Mouse (Mus musculus) midbrain, embryonic 13.5 days (tissue): Measurements from ENCODE around the gene Mrpl40. TPM values are rescaled to one million over a fixed set of nuclear protein-coding genes. Genes with fewer than 3 reads are reported as not detected.
"Not testable (repeated sequence)": the region's sequence is repeated elsewhere in the genome, so short reads cannot be mapped to it uniquely, and the experiment has no call there.

ENCODE experiments used
- ATAC-seq: fragments of 200-750 bp; cut with Nextera tagmentation; 2 replicates; pipeline ENCODE4 v1.8.0; 2017; ENCODE audit warnings: mild to moderate bottlenecking, moderate TSS enrichment, moderate library complexity
- H3K27ac ChIP-seq: fragments of 300-500 bp; sonication (generic); 2 replicates; pipeline ENCODE4 v1.5.1; 2015; ENCODE audit warnings: inconsistent platforms, mild to moderate bottlenecking, moderate library complexity
- H3K27me3 ChIP-seq: fragments of 300-500 bp; sonication (generic); 2 replicates; pipeline ENCODE4 v1.6.1; 2015; ENCODE audit warnings: mild to moderate bottlenecking, inconsistent platforms
- H3K36me3 ChIP-seq: fragments of 300-500 bp; sonication (generic); 2 replicates; pipeline ENCODE4 v1.6.1; 2015; ENCODE audit warnings: mild to moderate bottlenecking, inconsistent platforms
- H3K4me1 ChIP-seq: fragments of 300-500 bp; sonication (generic); replicated peaks from 2 replicates; pipeline ENCODE4 v1.6.1; 2015; ENCODE audit warnings: inconsistent platforms
- H3K4me2 ChIP-seq: fragments of 300-500 bp; sonication (generic); replicated peaks from 2 replicates; pipeline ENCODE4 v1.6.1; 2015; ENCODE audit warnings: moderate library complexity, mild to moderate bottlenecking, inconsistent platforms
- H3K4me3 ChIP-seq: fragments of 300-500 bp; sonication (generic); replicated peaks from 2 replicates; pipeline ENCODE4 v1.5.1; 2015; ENCODE audit warnings: mild to moderate bottlenecking, inconsistent platforms
- H3K9ac ChIP-seq: fragments of 300-500 bp; sonication (generic); replicated peaks from 2 replicates; pipeline ENCODE4 v1.6.1; 2015; ENCODE audit warnings: mild to moderate bottlenecking, inconsistent platforms
- H3K9me3 ChIP-seq: fragments of 300-500 bp; sonication (generic); 2 replicates; pipeline ENCODE4 v1.6.1; 2016; ENCODE audit warnings: mild to moderate bottlenecking, inconsistent platforms
- WGBS: fragments of 180-500 bp; shearing (Covaris S2); methylation state at CpG from one replicate; pipeline ENCODE4 v1.1.7; 2015; 5-methylcytosine and 5-hydroxymethylcytosine counted together
- polyA plus RNA-seq: library from polyadenylated mRNA; unstranded; fragments of >200 nt; fragmentation: Nextera tagmentation; extraction: Ambion mirVana; gene quantifications from 2 replicates; pipeline ENCODE4 v1.2.1, GENCODE M21; 2015

Mrpl40 gene
- polyA plus RNA-seq, 1 experiment from 2014 or later = 74.3 TPM

GRCm38 (mm10) chr16:18860186-18860585 lies 16.5 kb downstream of the Mrpl40 start:
- Histone ChIP-seq H3K4me1 (no peaks in the 10 kb centered on the region), H3K4me2 (no peak overlapping the region), H3K27ac (no peak overlapping the region), H3K9me3 (no peaks in the 10 kb centered on the region), H3K36me3 (no peaks in the 10 kb centered on the region), H3K9ac (no peak overlapping the region), H3K27me3 (no peaks in the 10 kb centered on the region), H3K4me3 (no peak overlapping the region)
- 58% methylated on average over 1 of the region's 1 CpGs for WGBS
- ATAC-seq = no peak

- no peak overlapping the region for H3K9ac ChIP-seq
- no peak overlapping the region for H3K4me2 ChIP-seq
- H3K36me3 ChIP-seq = no peaks in the 10 kb centered on the region
- H3K27me3 ChIP-seq = no peaks in the 10 kb centered on the region
- 0 out of 2 replicates have a peak, but pooled peaks have one; percentile 27 for ATAC-seq
- no peaks in the 10 kb centered on the region for H3K9me3 ChIP-seq
- H3K27ac ChIP-seq = no peak overlapping the region
- H3K4me1 ChIP-seq = no peaks in the 10 kb centered on the region
- no peak overlapping the region for H3K4me3 ChIP-seq
These were observed 18.1 kb downstream of the Mrpl40 start for GRCm38 (mm10) chr16:18858551-18858950.

GRCm38 (mm10) chr16:18849521-18850190 lies 27.0 kb downstream of the Mrpl40 start:
- not testable (repeated sequence) for H3K4me1 ChIP-seq, H3K9me3 ChIP-seq, H3K27ac ChIP-seq, H3K4me2 ChIP-seq, H3K4me3 ChIP-seq, ATAC-seq, H3K9ac ChIP-seq, H3K27me3 ChIP-seq, H3K36me3 ChIP-seq
- WGBS = 93% methylated on average over 15 of the region's 17 CpGs

- H3K4me3 ChIP-seq = no peak overlapping the region
- WGBS = 91% methylated on average over 15 of the region's 15 CpGs
- H3K9me3 ChIP-seq = 0 out of 2 replicates have a peak, but pooled peaks cover 5% of the 10 kb centered on the region
- no peak overlapping the region for H3K9ac ChIP-seq
- no peaks in the 10 kb centered on the region for H3K36me3 ChIP-seq
- H3K4me1 ChIP-seq = no peaks in the 10 kb centered on the region
- no peak overlapping the region for H3K27ac ChIP-seq
- H3K4me2 ChIP-seq = no peak overlapping the region
- no peak for ATAC-seq
- no peaks in the 10 kb centered on the region for H3K27me3 ChIP-seq
These were observed 30.3 kb downstream of the Mrpl40 start for GRCm38 (mm10) chr16:18846301-18846820.

- Histone ChIP-seq H3K27ac (no peak overlapping the region), H3K27me3 (no peaks in the 10 kb centered on the region), H3K9ac (no peak overlapping the region), H3K4me2 (no peak overlapping the region), H3K9me3 (no peaks in the 10 kb centered on the region), H3K36me3 (peaks cover 36% of the 10 kb centered on the region), H3K4me1 (peaks cover 7% of the 10 kb centered on the region), H3K4me3 (no peak overlapping the region)
- no peak for ATAC-seq
- 97% methylated on average over 4 of the region's 4 CpGs for WGBS
These were observed 38.3 kb downstream of the Mrpl40 start for GRCm38 (mm10) chr16:18838346-18838745.

GRCm38 (mm10) chr16:18836468-18837208 lies 40.0 kb downstream of the Mrpl40 start, which contains the start of the genes 2510002D24Rik and Gm28539:
Gene 2510002D24Rik (plus strand): TSS chr16:18836578.
Gene Gm28539 (plus strand): TSS chr16:18836584.
- peak within 1 kb of the TSS; percentile 71; the same call in 1 of the 2 replicates for H3K27ac ChIP-seq
- peak within 1 kb of the TSS; percentile 93 for H3K9ac ChIP-seq
- WGBS = 2% methylated on average over 46 of the region's 46 CpGs
- H3K4me1 ChIP-seq = peaks cover 7% of the 10 kb centered on the region
- peak within 1 kb of the TSS; percentile 90 for H3K4me3 ChIP-seq
- peak; percentile 99 for ATAC-seq
- no peaks in the 10 kb centered on the region for H3K27me3 ChIP-seq
- H3K9me3 ChIP-seq = no peaks in the 10 kb centered on the region
- peak within 1 kb of the TSS; percentile 75 for H3K4me2 ChIP-seq
- H3K36me3 ChIP-seq = peaks cover 53% of the 10 kb centered on the region

GRCm38 (mm10) chr16:18836073-18836467 lies 40.6 kb downstream of the Mrpl40 start:
- no peaks in the 10 kb centered on the region for H3K27me3 ChIP-seq
- no peaks in the 10 kb centered on the region for H3K9me3 ChIP-seq
- peaks cover 59% of the 10 kb centered on the region for H3K36me3 ChIP-seq
- WGBS = 31% methylated on average over 3 of the region's 3 CpGs
- peak overlapping the region; percentile 93 for H3K9ac ChIP-seq
- no peak overlapping the region for H3K27ac ChIP-seq
- H3K4me1 ChIP-seq = peaks cover 7% of the 10 kb centered on the region
- H3K4me3 ChIP-seq = peak overlapping the region; percentile 90
- peak overlapping the region; percentile 75 for H3K4me2 ChIP-seq
- peak; percentile 53 for ATAC-seq

- 76% methylated on average over 2 of the region's 2 CpGs for WGBS
- H3K27ac ChIP-seq = no peak overlapping the region
- no peak overlapping the region for H3K4me3 ChIP-seq
- no peaks in the 10 kb centered on the region for H3K9me3 ChIP-seq
- no peaks in the 10 kb centered on the region for H3K27me3 ChIP-seq
- H3K9ac ChIP-seq = no peak overlapping the region
- H3K36me3 ChIP-seq = peaks cover 73% of the 10 kb centered on the region
- no peak overlapping the region for H3K4me2 ChIP-seq
- ATAC-seq = no peak
- H3K4me1 ChIP-seq = peaks cover 7% of the 10 kb centered on the region
These were observed 43.2 kb downstream of the Mrpl40 start for GRCm38 (mm10) chr16:18833486-18833885.

- Histone ChIP-seq H3K36me3 (peaks cover 97% of the 10 kb centered on the region), H3K4me3 (no peak overlapping the region)
- WGBS = 97% methylated on average over 6 of the region's 6 CpGs
These were observed 47.6 kb downstream of the Mrpl40 start for GRCm38 (mm10) chr16:18829102-18829501.

GRCm38 (mm10) chr16:18828630-18829029 lies 48.0 kb downstream of the Mrpl40 start:
- no peaks in the 10 kb centered on the region for H3K27me3 ChIP-seq
- H3K4me3 ChIP-seq = no peak overlapping the region
- no peaks in the 10 kb centered on the region for H3K9me3 ChIP-seq
- 93% methylated on average over 3 of the region's 3 CpGs for WGBS
- no peak overlapping the region for H3K9ac ChIP-seq
- no peak for ATAC-seq
- no peaks in the 10 kb centered on the region for H3K4me1 ChIP-seq
- H3K4me2 ChIP-seq = no peak overlapping the region
- peaks cover 96% of the 10 kb centered on the region for H3K36me3 ChIP-seq
- no peak overlapping the region for H3K27ac ChIP-seq

More at GRCm38 (mm10) chr16:18829102-18829501, 47.6 kb downstream of the Mrpl40 start:
- no peaks in the 10 kb centered on the region for H3K27me3 ChIP-seq
- H3K4me2 ChIP-seq = no peak overlapping the region
- H3K9ac ChIP-seq = no peak overlapping the region
- H3K27ac ChIP-seq = no peak overlapping the region
- ATAC-seq = no peak
- no peaks in the 10 kb centered on the region for H3K4me1 ChIP-seq
- H3K9me3 ChIP-seq = no peaks in the 10 kb centered on the region

GRCm38 (mm10) chr16:18822925-18823324 lies 53.7 kb downstream of the Mrpl40 start:
- Histone ChIP-seq H3K27ac (no peak overlapping the region), H3K27me3 (no peaks in the 10 kb centered on the region), H3K4me2 (no peak overlapping the region), H3K9me3 (no peaks in the 10 kb centered on the region), H3K36me3 (peaks cover 97% of the 10 kb centered on the region), H3K4me1 (no peaks in the 10 kb centered on the region), H3K9ac (no peak overlapping the region), H3K4me3 (no peak overlapping the region)
- ATAC-seq = no peak
- WGBS = 67% methylated on average over 4 of the region's 4 CpGs

- 94% methylated on average over 1 of the region's 1 CpGs for WGBS
- no peak overlapping the region for H3K27ac ChIP-seq
- no peak for ATAC-seq
- no peak overlapping the region for H3K4me2 ChIP-seq
- H3K4me1 ChIP-seq = no peaks in the 10 kb centered on the region
- H3K9ac ChIP-seq = no peak overlapping the region
- H3K9me3 ChIP-seq = no peaks in the 10 kb centered on the region
- no peak overlapping the region for H3K4me3 ChIP-seq
- H3K36me3 ChIP-seq = peaks cover 97% of the 10 kb centered on the region
- H3K27me3 ChIP-seq = no peaks in the 10 kb centered on the region
These were observed 54.3 kb downstream of the Mrpl40 start for GRCm38 (mm10) chr16:18822356-18822755.
